Mouse (Mus musculus): ENCODE measurements around the gene 2900026A02Rik. TPM values are rescaled to one million over a fixed set of nuclear protein-coding genes. Genes with fewer than 3 reads are reported as not detected.

2900026A02Rik gene
- total RNA-seq, 4 experiments from 2014 or later = 13.5 to 20.0 (median 15.7) TPM

Other genes with a start within 250 kb of the 2900026A02Rik start
- 10 to 100 TPM; 12.4 to 24.3 (median 16.8) TPM for gene Grk3, start 205.4 kb downstream of the 2900026A02Rik start, total RNA-seq (2022)
- gene Crybb2, start 151.1 kb downstream of the 2900026A02Rik start, total RNA-seq (2022) = not detected
- gene Crybb3, start 139.7 kb downstream of the 2900026A02Rik start, total RNA-seq (2022) = 1 to 10 TPM in 2 of 4 experiments, under 1 TPM in 1, not detected in 1; 0.84 to 2.6 (median 2.3) TPM
- gene Tmem211, start 5.7 kb upstream of the 2900026A02Rik start, total RNA-seq (2022) = not detected
- 10 to 100 TPM; 14.8 to 23.5 (median 18.8) TPM for gene Sgsm1, start 89.5 kb upstream of the 2900026A02Rik start, total RNA-seq (2022)
- not detected for gene Aym1, start 136.1 kb upstream of the 2900026A02Rik start, total RNA-seq (2022)

All from adrenal gland, adult 8-10 months (tissue).